Mouse (Mus musculus) left cerebral cortex, adult 9 months (tissue): ENCODE measurements around the gene BC029722.
A peak's percentile ranks its signal among the peaks of the same experiment; 100 is the strongest.

Experiments
- DNase-seq, 2 experiments: peaks; one replicate each; pipeline ENCODE4 v3.0.0; 2022; ENCODE audit warnings: low spot score in 2 of 2

BC029722 gene

GRCm38 (mm10) chr2:155818596-155819391 is 432 bp downstream of the BC029722 start:
- DNase-seq, result peak; percentile 88 to 96

- DNase-seq, result no peak
Measured at GRCm38 (mm10) chr2:155817301-155818245, 1.7 kb downstream of the BC029722 start.

GRCm38 (mm10) chr2:155816179-155816578 is 3.0 kb downstream of the BC029722 start:
- no peak for DNase-seq

- no peak for DNase-seq
Measured at GRCm38 (mm10) chr2:155814829-155815228, 4.4 kb downstream of the BC029722 start.

GRCm38 (mm10) chr2:155812637-155813036 is 6.6 kb downstream of the BC029722 start:
- no peak for DNase-seq

GRCm38 (mm10) chr2:155811821-155812396 is 7.3 kb downstream of the BC029722 start:
- DNase-seq, result peak; percentile 65 to 95

- DNase-seq, result no peak
Measured at GRCm38 (mm10) chr2:155809620-155810019, 9.6 kb downstream of the BC029722 start.

GRCm38 (mm10) chr2:155807408-155807807 is 11.8 kb downstream of the BC029722 start:
- no peak for DNase-seq

- DNase-seq, result no peak
Measured at GRCm38 (mm10) chr2:155806548-155806947, 12.7 kb downstream of the BC029722 start.

- no peak for DNase-seq
Measured at GRCm38 (mm10) chr2:155805925-155806255, 13.3 kb downstream of the BC029722 start.

- no peak for DNase-seq
Measured at GRCm38 (mm10) chr2:155805231-155805924, 13.8 kb downstream of the BC029722 start.

- DNase-seq, result no peak
Measured at GRCm38 (mm10) chr2:155804053-155804452, 15.2 kb downstream of the BC029722 start.

- DNase-seq, result no peak
Measured at GRCm38 (mm10) chr2:155802761-155803160, 16.5 kb downstream of the BC029722 start.

- DNase-seq, result no peak
Measured at GRCm38 (mm10) chr2:155798613-155799012, 20.6 kb downstream of the BC029722 start.

- no peak for DNase-seq
Measured at GRCm38 (mm10) chr2:155794674-155795445, 24.4 kb downstream of the BC029722 start.

GRCm38 (mm10) chr2:155792899-155793298 is 26.3 kb downstream of the BC029722 start:
- DNase-seq, result no peak

- no peak for DNase-seq
Measured at GRCm38 (mm10) chr2:155787949-155788931, 31.0 kb downstream of the BC029722 start.

- no peak for DNase-seq
Measured at GRCm38 (mm10) chr2:155786905-155787304, 32.3 kb downstream of the BC029722 start.

GRCm38 (mm10) chr2:155784534-155784933 is 34.7 kb downstream of the BC029722 start:
- DNase-seq, result peak; percentile 53 to 70

- no peak for DNase-seq
Measured at GRCm38 (mm10) chr2:155779506-155779905, 39.7 kb downstream of the BC029722 start.
